Mouse (Mus musculus) kidney, embryonic 16.5 days (tissue): ENCODE measurements around the gene A930004D18Rik. TPM values are rescaled to one million over a fixed set of nuclear protein-coding genes. Genes with fewer than 3 reads are reported as not detected.
A peak's percentile ranks its signal among the peaks of the same experiment; 100 is the strongest.

Source experiments
- ATAC-seq: fragments of 200-750 bp; cut with Nextera tagmentation; 2 replicates; pipeline ENCODE4 v1.8.0; 2017; ENCODE audit warnings: moderate TSS enrichment; ENCODE audit not compliant: low FRiP score, low TSS enrichment
- H3K27ac ChIP-seq: fragments of 300-500 bp; sonication (generic); 2 replicates; pipeline ENCODE4 v1.5.1; 2014; ENCODE audit warnings: low read length
- H3K27me3 ChIP-seq: fragments of 300-500 bp; sonication (generic); 2 replicates; pipeline ENCODE4 v1.6.1; 2014; ENCODE audit warnings: low read length, control low read depth, mixed read lengths; ENCODE audit not compliant: insufficient read depth
- H3K36me3 ChIP-seq: fragments of 300-500 bp; sonication (generic); 2 replicates; pipeline ENCODE4 v1.6.1; 2014; ENCODE audit warnings: low read length, control low read depth, mixed read lengths; ENCODE audit not compliant: insufficient read depth
- H3K4me1 ChIP-seq: fragments of 300-500 bp; sonication (generic); 2 replicates; pipeline ENCODE4 v1.6.1; 2014; ENCODE audit warnings: low read length, control low read depth, mixed read lengths; ENCODE audit not compliant: insufficient read depth
- H3K4me2 ChIP-seq: fragments of 300-500 bp; sonication (generic); replicated peaks from 2 replicates; pipeline ENCODE4 v1.6.1; 2014; ENCODE audit warnings: low read depth, low read length
- H3K4me3 ChIP-seq: fragments of 300-500 bp; sonication (generic); 2 replicates; pipeline ENCODE4 v1.5.1; 2014; ENCODE audit warnings: mild to moderate bottlenecking, low read length
- H3K9ac ChIP-seq: fragments of 300-500 bp; sonication (generic); replicated peaks from 2 replicates; pipeline ENCODE4 v1.6.1; 2014; ENCODE audit warnings: low read length
- H3K9me3 ChIP-seq: fragments of 300-500 bp; sonication (generic); 2 replicates; pipeline ENCODE4 v1.6.1; 2016; ENCODE audit warnings: low read length, control low read depth
- WGBS: fragments of 180-500 bp; shearing (Covaris S2); extraction: QIAGEN DNeasy Blood & Tissue Kit; methylation state at CpG from one replicate; pipeline ENCODE4 v1.1.7; 2014; 5-methylcytosine and 5-hydroxymethylcytosine counted together
- polyA plus RNA-seq: library from polyadenylated mRNA; unstranded; fragments of >200 nt; fragmentation: Nextera tagmentation; extraction: Ambion mirVana; gene quantifications from 2 replicates; pipeline ENCODE4 v1.2.1, GENCODE M21; 2015

A930004D18Rik gene
- polyA plus RNA-seq, 1 experiment from 2014 or later, result 14.1 TPM

DNA sequence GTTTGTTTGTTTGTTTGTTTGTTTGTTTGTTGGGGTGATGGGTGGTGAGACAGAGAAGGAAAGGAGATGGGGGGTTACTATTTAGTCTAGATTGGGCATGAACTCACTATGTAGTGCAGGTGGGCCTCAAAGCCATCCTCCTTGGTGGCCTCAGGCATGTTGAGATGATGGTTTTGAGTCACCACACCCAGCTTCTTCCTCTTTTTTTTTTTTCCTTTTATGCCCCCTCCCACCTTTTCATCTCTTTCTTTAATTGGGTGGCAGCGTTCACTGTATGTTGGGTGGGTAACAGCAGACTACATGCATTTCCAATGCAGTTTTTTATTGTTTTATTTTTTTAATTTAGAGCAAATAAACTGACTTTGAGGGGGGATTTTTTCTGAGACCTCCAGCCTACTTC is 20.9 kb downstream of the A930004D18Rik start:
- 96% methylated on average over 1 of the region's 1 CpGs for WGBS
- Histone ChIP-seq H3K4me1 (no peaks in the 10 kb centered on the region), H3K36me3 (no peaks in the 10 kb centered on the region), H3K4me2 (no peak overlapping the region), H3K9me3 (no peaks in the 10 kb centered on the region), H3K27me3 (no peaks in the 10 kb centered on the region), H3K4me3 (no peak overlapping the region), H3K27ac (no peak overlapping the region), H3K9ac (no peak overlapping the region)
- ATAC-seq, result no peak

DNA sequence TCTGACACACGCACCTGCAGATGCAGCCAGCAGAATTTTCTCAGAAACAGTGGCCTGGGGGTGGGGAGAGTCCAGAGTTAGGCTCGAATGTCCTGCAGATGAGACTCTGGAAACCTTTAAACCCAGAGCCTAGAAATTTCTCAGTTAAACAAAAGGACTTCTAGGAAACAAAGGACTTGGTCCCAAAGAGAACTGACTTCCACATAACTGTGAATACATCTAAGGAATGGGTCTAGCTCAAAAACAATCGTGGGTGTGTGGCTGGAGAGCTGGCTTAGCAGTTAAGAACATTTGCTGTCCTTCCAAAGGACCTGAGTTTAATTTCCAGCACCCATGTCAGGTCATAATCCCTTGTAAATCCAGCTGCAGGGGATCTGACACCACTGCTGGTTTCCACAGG is 22.0 kb downstream of the A930004D18Rik start:
- H3K9me3 ChIP-seq, result no peaks in the 10 kb centered on the region
- H3K9ac ChIP-seq, result no peak overlapping the region
- WGBS, result 64% methylated on average over 3 of the region's 3 CpGs
- no peaks in the 10 kb centered on the region for H3K36me3 ChIP-seq
- H3K4me2 ChIP-seq, result no peak overlapping the region
- no peaks in the 10 kb centered on the region for H3K27me3 ChIP-seq
- ATAC-seq, result no peak
- no peaks in the 10 kb centered on the region for H3K4me1 ChIP-seq
- no peak overlapping the region for H3K4me3 ChIP-seq
- no peak overlapping the region for H3K27ac ChIP-seq

DNA sequence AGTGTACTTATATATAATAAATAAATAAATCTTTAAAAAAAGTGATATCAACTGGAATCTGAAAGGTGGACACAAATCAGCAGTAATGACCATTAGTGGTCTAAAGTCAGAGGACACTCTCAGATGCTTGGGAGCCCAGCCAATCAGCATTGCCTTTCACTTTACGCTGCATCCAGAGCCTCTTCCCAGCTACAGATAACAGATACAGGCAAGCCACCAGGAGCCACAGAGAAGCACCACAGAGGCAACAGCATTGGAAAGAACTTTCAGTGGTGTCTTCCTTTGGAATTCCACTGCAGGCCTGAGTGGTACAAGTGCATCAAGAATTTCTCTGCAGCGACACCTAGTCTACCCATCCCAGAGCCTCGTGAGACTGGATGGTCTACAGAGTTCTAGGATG is 24.7 kb downstream of the A930004D18Rik start:
- Histone ChIP-seq H3K4me3 (no peak overlapping the region), H3K27ac (no peak overlapping the region), H3K4me2 (no peak overlapping the region), H3K9me3 (no peaks in the 10 kb centered on the region), H3K27me3 (no peaks in the 10 kb centered on the region), H3K9ac (no peak overlapping the region), H3K4me1 (no peaks in the 10 kb centered on the region), H3K36me3 (no peaks in the 10 kb centered on the region)
- ATAC-seq, result no peak
- WGBS, result 95% methylated on average over 3 of the region's 3 CpGs

DNA sequence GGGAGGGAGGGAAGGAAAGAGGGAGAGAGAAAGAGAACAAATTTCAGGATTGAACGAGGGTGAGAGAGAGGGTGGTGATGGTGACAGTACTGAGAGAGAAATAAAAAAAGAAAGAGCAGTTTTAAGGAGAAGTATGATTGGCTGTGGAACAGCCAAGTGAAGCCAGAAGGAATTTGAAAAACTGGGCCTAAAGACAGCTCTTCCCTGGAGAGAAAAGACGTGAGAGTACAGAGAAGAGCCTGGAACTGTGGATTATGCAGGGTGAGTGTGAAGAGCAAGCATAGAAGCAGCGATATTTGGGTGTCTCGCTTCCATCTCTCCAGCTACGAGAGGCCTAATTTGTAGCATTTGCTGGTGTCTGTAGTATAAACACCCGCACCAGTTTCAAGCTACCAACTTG is 26.3 kb downstream of the A930004D18Rik start:
- ATAC-seq, result no peak
- no peak overlapping the region for H3K27ac ChIP-seq
- no peak overlapping the region for H3K9ac ChIP-seq
- H3K9me3 ChIP-seq, result no peaks in the 10 kb centered on the region
- H3K4me3 ChIP-seq, result no peak overlapping the region
- no peak overlapping the region for H3K4me2 ChIP-seq
- H3K36me3 ChIP-seq, result no peaks in the 10 kb centered on the region
- no peaks in the 10 kb centered on the region for H3K4me1 ChIP-seq
- WGBS, result 82% methylated on average over 6 of the region's 6 CpGs
- H3K27me3 ChIP-seq, result no peaks in the 10 kb centered on the region

DNA sequence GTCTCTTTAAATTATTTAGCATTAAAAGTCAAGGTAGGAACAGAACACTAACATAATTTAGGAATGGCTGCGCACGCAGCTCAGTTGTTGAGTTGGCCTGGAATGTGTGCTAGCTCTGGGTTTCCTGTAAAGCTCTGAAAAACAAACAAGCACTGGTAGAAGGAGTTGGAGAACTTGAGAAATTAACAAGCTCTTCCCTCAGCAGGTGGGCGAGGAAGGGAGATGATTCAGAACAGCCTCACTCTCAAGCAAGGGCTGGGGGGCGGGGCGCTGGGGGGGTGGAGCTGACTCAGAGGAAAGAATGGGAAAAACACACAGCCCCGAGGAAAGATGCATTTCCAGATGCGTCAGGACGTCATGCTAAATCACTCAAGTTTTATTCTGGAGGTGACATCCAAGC is 32.4 kb downstream of the A930004D18Rik start:
- H3K9ac ChIP-seq, result no peak overlapping the region
- peaks cover 11% of the 10 kb centered on the region for H3K4me1 ChIP-seq
- H3K4me2 ChIP-seq, result peak overlapping the region; percentile 29; the same call in 1 of the 2 replicates
- no peaks in the 10 kb centered on the region for H3K27me3 ChIP-seq
- no peaks in the 10 kb centered on the region; the same call in 1 of the 2 replicates for H3K9me3 ChIP-seq
- peak overlapping the region; percentile 84; the same call in 1 of the 2 replicates for H3K27ac ChIP-seq
- peak; percentile 39; the same call in 1 of the 2 replicates for ATAC-seq
- no peaks in the 10 kb centered on the region for H3K36me3 ChIP-seq
- 20% methylated on average over 8 of the region's 8 CpGs for WGBS
- H3K4me3 ChIP-seq, result no peak overlapping the region

DNA sequence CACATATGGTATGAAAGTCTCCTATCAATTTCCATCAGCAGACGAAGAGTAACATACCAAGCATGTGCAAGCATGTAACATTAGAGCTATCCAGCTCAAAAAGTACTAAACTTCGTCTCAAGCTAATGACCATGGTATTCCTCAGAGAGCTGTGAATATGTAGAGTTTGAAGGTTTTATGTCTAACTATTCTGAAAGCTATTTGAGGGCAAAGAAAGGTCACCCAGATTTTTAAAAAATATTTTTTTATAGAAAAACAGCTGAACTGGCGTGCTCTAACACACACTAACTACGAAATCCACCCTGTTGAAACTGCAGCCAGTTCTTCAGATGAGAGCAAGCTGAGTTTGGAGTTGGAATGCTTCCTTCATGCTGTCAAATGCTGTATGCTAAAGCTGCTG is 33.3 kb downstream of the A930004D18Rik start:
- ATAC-seq, result peak; percentile 55; the same call in 1 of the 2 replicates
- Histone ChIP-seq H3K27me3 (no peaks in the 10 kb centered on the region), H3K9ac (no peak overlapping the region), H3K4me2 (no peak overlapping the region), H3K36me3 (no peaks in the 10 kb centered on the region), H3K27ac (peak overlapping the region; percentile 84; the same call in 1 of the 2 replicates), H3K4me3 (no peak overlapping the region), H3K4me1 (peaks cover 11% of the 10 kb centered on the region), H3K9me3 (no peaks in the 10 kb centered on the region; the same call in 1 of the 2 replicates)
- 46% methylated on average over 4 of the region's 4 CpGs for WGBS

DNA sequence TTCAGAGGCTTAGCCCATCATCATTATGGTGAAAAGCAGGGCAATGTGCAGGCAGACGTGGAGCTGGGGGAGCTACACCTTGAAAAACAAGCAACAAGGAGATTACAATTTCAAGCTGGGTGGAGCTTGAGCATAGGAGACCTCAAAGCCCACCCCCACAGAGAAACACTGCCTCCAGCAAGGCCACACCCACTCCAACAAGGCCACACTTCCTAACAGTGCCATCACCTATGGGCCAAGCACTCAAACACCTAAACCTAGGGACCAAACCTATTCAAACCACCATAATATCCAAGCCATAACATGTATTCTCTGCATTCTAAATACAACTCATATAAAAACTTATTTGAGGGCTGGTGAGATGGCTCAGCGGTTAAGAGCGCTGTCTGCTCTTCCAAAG is 35.2 kb downstream of the A930004D18Rik start:
- Histone ChIP-seq H3K36me3 (no peaks in the 10 kb centered on the region), H3K27ac (no peak overlapping the region), H3K27me3 (no peaks in the 10 kb centered on the region), H3K9me3 (no peaks in the 10 kb centered on the region; the same call in 1 of the 2 replicates), H3K4me3 (no peak overlapping the region), H3K4me1 (peaks cover 11% of the 10 kb centered on the region), H3K9ac (no peak overlapping the region), H3K4me2 (no peak overlapping the region)
- ATAC-seq, result no peak
- WGBS, result 88% methylated on average over 3 of the region's 3 CpGs

DNA sequence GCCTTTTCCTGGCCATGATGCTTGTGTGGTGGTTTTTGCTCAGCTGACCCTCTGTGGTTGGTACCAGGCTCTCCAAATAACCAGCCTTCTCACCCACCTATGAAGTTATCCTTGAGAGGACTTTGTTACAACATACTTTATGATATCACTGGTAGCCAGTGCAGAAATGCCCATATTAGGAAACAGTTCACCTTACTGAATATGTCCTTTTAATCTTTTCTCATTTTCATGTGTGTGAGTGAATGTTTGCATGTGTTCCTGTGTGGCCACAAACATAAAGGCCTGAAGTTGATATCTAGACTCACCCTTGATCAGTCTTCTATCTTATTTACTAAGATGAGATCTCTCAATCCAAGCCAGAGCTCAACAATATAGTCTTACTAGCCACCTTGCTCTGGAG is 40.7 kb downstream of the A930004D18Rik start, which contains the start of gene H2al2a:
Gene H2al2a (minus strand): TSS at position 101 of the 400 bp plus-strand sequence.
- H3K4me3 ChIP-seq, result no peak within 1 kb of the TSS
- H3K27me3 ChIP-seq, result no peaks in the 10 kb centered on the region
- no peak within 1 kb of the TSS for H3K9ac ChIP-seq
- peaks cover 6% of the 10 kb centered on the region; the same call in 1 of the 2 replicates for H3K4me1 ChIP-seq
- no peak for ATAC-seq
- H3K36me3 ChIP-seq, result no peaks in the 10 kb centered on the region
- no peak within 1 kb of the TSS for H3K4me2 ChIP-seq
- H3K9me3 ChIP-seq, result no peaks in the 10 kb centered on the region; the same call in 1 of the 2 replicates
- H3K27ac ChIP-seq, result no peak within 1 kb of the TSS

DNA sequence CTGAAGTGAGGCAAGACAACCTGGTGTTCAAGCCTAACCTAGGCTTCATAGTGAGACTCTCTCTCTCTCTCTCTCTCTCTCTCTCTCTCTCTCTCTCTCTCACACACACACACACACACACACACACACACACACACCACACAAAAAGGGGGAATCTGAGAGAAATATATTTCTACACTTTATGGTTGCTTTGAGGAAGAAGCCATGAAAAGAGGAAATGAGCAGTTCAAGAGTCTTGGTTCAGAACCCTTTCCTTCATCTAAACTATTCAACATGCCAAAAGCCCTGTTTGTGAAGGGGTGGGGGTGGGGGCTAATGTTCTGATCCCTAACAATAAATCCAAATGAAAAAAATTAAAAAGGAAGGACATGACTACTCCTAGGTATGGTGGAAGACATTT is 48.0 kb downstream of the A930004D18Rik start:
- H3K4me3 ChIP-seq, result no peak overlapping the region
- no peak overlapping the region for H3K27ac ChIP-seq
- no peak overlapping the region for H3K4me2 ChIP-seq
- H3K9ac ChIP-seq, result no peak overlapping the region
- H3K9me3 ChIP-seq, result no peaks in the 10 kb centered on the region
- ATAC-seq, result no peak
- no peaks in the 10 kb centered on the region for H3K27me3 ChIP-seq
- H3K4me1 ChIP-seq, result peaks cover 1% of the 10 kb centered on the region; the same call in 1 of the 2 replicates
- H3K36me3 ChIP-seq, result no peaks in the 10 kb centered on the region

DNA sequence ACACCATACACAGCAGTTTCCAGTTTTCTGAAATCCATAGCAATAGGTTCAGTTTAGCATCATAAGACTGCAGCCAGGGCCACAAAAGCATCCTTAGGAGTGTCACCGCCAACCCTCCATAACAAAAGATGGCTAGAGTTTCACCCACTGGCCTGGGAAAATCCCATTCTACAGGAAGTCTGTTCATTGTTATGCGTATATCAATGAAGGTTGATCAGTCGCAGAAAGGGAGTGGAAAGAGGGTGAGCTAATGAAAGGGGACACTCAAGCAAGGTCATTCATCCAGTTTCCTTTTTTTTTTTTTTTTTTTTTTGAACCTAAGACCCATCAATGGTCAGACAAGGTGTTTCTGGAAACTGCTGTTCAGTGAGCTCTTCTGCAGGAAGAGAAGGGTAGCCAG is 48.4 kb downstream of the A930004D18Rik start:
- H3K4me2 ChIP-seq, result no peak overlapping the region
- WGBS, result 69% methylated on average over 3 of the region's 3 CpGs
- ATAC-seq, result no peak
- H3K36me3 ChIP-seq, result no peaks in the 10 kb centered on the region
- H3K9ac ChIP-seq, result no peak overlapping the region
- H3K4me3 ChIP-seq, result no peak overlapping the region
- no peaks in the 10 kb centered on the region for H3K4me1 ChIP-seq
- no peaks in the 10 kb centered on the region for H3K9me3 ChIP-seq
- no peak overlapping the region for H3K27ac ChIP-seq
- H3K27me3 ChIP-seq, result no peaks in the 10 kb centered on the region
